Mouse (Mus musculus): ENCODE results near the gene 9930111J21Rik1. TPM values are rescaled to one million over a fixed set of nuclear protein-coding genes. Genes with fewer than 3 reads are reported as not detected.
"Not testable (repeated sequence)": the region's sequence is repeated elsewhere in the genome, so short reads cannot be mapped to it uniquely, and the experiment has no call there.

9930111J21Rik1 gene
- polyA plus RNA-seq, 1 experiment from 2014 or later: 0.48 TPM

- no peak for ATAC-seq (ENCODE audit: insufficient number of reproducible peaks, insufficient read depth, low FRiP score, low TSS enrichment, low read depth)
- WGBS: 56% methylated on average over 1 of the region's 1 CpGs
- H3K4me1 ChIP-seq: no peaks in the 10 kb centered on the region
- no peaks in the 10 kb centered on the region for H3K9me3 ChIP-seq
- H3K27me3 ChIP-seq: no peaks in the 10 kb centered on the region
- H3K27ac ChIP-seq: no peak overlapping the region
- no peak overlapping the region for H3K9ac ChIP-seq
- no peak overlapping the region for H3K4me3 ChIP-seq
- H3K4me2 ChIP-seq: no peak overlapping the region
- H3K36me3 ChIP-seq: no peaks in the 10 kb centered on the region
Measured at GRCm38 (mm10) chr11:48908459-48908858, 70.7 kb downstream of the 9930111J21Rik1 start.

- Histone ChIP-seq H3K9me3 (no peaks in the 10 kb centered on the region), H3K4me3 (no peak within 1 kb of the TSS), H3K27ac (no peak within 1 kb of the TSS), H3K9ac (no peak within 1 kb of the TSS), H3K27me3 (no peaks in the 10 kb centered on the region), H3K4me2 (no peak within 1 kb of the TSS), H3K36me3 (no peaks in the 10 kb centered on the region), H3K4me1 (no peaks in the 10 kb centered on the region)
- no peak for ATAC-seq (ENCODE audit: insufficient number of reproducible peaks, insufficient read depth, low FRiP score, low TSS enrichment, low read depth)
- WGBS: 62% methylated on average over 2 of the region's 2 CpGs
Measured at GRCm38 (mm10) chr11:48902021-48902420, 77.2 kb downstream of the 9930111J21Rik1 start, which contains the start of gene Gm5431. TSS of gene Gm5431 (minus strand) at chr11:48902214.

- not testable (repeated sequence) for H3K27me3 ChIP-seq; H3K4me2 ChIP-seq; H3K27ac ChIP-seq; H3K36me3 ChIP-seq; H3K9ac ChIP-seq; H3K9me3 ChIP-seq; H3K4me1 ChIP-seq; ATAC-seq (ENCODE audit: insufficient number of reproducible peaks, insufficient read depth, low FRiP score, low TSS enrichment, low read depth); H3K4me3 ChIP-seq
- 82% methylated on average over 1 of the region's 1 CpGs for WGBS
Measured at GRCm38 (mm10) chr11:48901567-48901930, 77.6 kb downstream of the 9930111J21Rik1 start.

GRCm38 (mm10) chr11:48900654-48901566, 78.3 kb downstream of the 9930111J21Rik1 start:
- H3K4me3 ChIP-seq; ATAC-seq (ENCODE audit: insufficient number of reproducible peaks, insufficient read depth, low FRiP score, low TSS enrichment, low read depth); H3K4me1 ChIP-seq; H3K9ac ChIP-seq; H3K9me3 ChIP-seq; H3K36me3 ChIP-seq; H3K4me2 ChIP-seq; H3K27ac ChIP-seq; H3K27me3 ChIP-seq: not testable (repeated sequence)
- WGBS: 74% methylated on average over 6 of the region's 6 CpGs

GRCm38 (mm10) chr11:48898812-48899431, 80.3 kb downstream of the 9930111J21Rik1 start:
- Histone ChIP-seq H3K4me3 (no peak overlapping the region), H3K27me3 (no peaks in the 10 kb centered on the region), H3K9me3 (no peaks in the 10 kb centered on the region), H3K9ac (no peak overlapping the region), H3K36me3 (no peaks in the 10 kb centered on the region), H3K27ac (no peak overlapping the region), H3K4me1 (no peaks in the 10 kb centered on the region), H3K4me2 (no peak overlapping the region)
- ATAC-seq (ENCODE audit: insufficient number of reproducible peaks, insufficient read depth, low FRiP score, low TSS enrichment, low read depth): no peak
- WGBS: 69% methylated on average over 2 of the region's 2 CpGs

Other genes with a start within 250 kb of the 9930111J21Rik1 start
- gene Rack1, start 179.1 kb downstream of the 9930111J21Rik1 start, polyA plus RNA-seq (2015; fragmentation: Nextera tagmentation; extraction: Ambion mirVana): 729 and 806 TPM in 2 replicates
- 8.3 and 8.7 TPM in 2 replicates for gene Trim41, start 162.0 kb downstream of the 9930111J21Rik1 start, polyA plus RNA-seq (2015; fragmentation: Nextera tagmentation; extraction: Ambion mirVana)
- gene Trim7, start 153.3 kb downstream of the 9930111J21Rik1 start, polyA plus RNA-seq (2015; fragmentation: Nextera tagmentation; extraction: Ambion mirVana): 1.0 and 1.1 TPM in 2 replicates
- gene Gm12184, start 152.7 kb downstream of the 9930111J21Rik1 start, polyA plus RNA-seq (2015; fragmentation: Nextera tagmentation; extraction: Ambion mirVana): 3.4 and 3.6 TPM in 2 replicates
- gene Irgm1, start 107.7 kb downstream of the 9930111J21Rik1 start, polyA plus RNA-seq (2015; fragmentation: Nextera tagmentation; extraction: Ambion mirVana): 3.9 and 4.3 TPM in 2 replicates
- 0.23 and 0.28 TPM in 2 replicates for gene Gm5431, start 77.2 kb downstream of the 9930111J21Rik1 start, polyA plus RNA-seq (2015; fragmentation: Nextera tagmentation; extraction: Ambion mirVana)
- 2.1 and 9.1 TPM in 2 replicates for gene Psme2b, start 33.2 kb downstream of the 9930111J21Rik1 start, polyA plus RNA-seq (2015; fragmentation: Nextera tagmentation; extraction: Ambion mirVana)
- gene Olfr56, start 509 bp downstream of the 9930111J21Rik1 start, polyA plus RNA-seq (2015; fragmentation: Nextera tagmentation; extraction: Ambion mirVana): not detected in 2 replicates
- 0.07 TPM in 1 of 2 replicates, not detected in the other for gene Gm12185, start 12.8 kb upstream of the 9930111J21Rik1 start, polyA plus RNA-seq (2015; fragmentation: Nextera tagmentation; extraction: Ambion mirVana)
- gene Tgtp1, start 14.8 kb upstream of the 9930111J21Rik1 start, polyA plus RNA-seq (2015; fragmentation: Nextera tagmentation; extraction: Ambion mirVana): not detected in 2 replicates
- gene 9930111J21Rik2, start 71.8 kb upstream of the 9930111J21Rik1 start, polyA plus RNA-seq (2015; fragmentation: Nextera tagmentation; extraction: Ambion mirVana): 0.20 and 0.61 TPM in 2 replicates
- gene Tgtp2, start 84.8 kb upstream of the 9930111J21Rik1 start, polyA plus RNA-seq (2015; fragmentation: Nextera tagmentation; extraction: Ambion mirVana): 0.11 and 0.30 TPM in 2 replicates
- gene Ifi47, start 97.2 kb upstream of the 9930111J21Rik1 start, polyA plus RNA-seq (2015; fragmentation: Nextera tagmentation; extraction: Ambion mirVana): 0.72 and 1.8 TPM in 2 replicates
- gene Olfr1396, start 135.5 kb upstream of the 9930111J21Rik1 start, polyA plus RNA-seq (2015; fragmentation: Nextera tagmentation; extraction: Ambion mirVana): 0.07 TPM in 1 of 2 replicates, not detected in the other
- gene Olfr1395, start 162.9 kb upstream of the 9930111J21Rik1 start, polyA plus RNA-seq (2015; fragmentation: Nextera tagmentation; extraction: Ambion mirVana): 0.08 TPM in 1 of 2 replicates, not detected in the other
- not detected in 2 replicates for gene Olfr1394, start 175.0 kb upstream of the 9930111J21Rik1 start, polyA plus RNA-seq (2015; fragmentation: Nextera tagmentation; extraction: Ambion mirVana)
- gene Btnl9, start 207.8 kb upstream of the 9930111J21Rik1 start, polyA plus RNA-seq (2015; fragmentation: Nextera tagmentation; extraction: Ambion mirVana): 0.51 and 0.81 TPM in 2 replicates
- gene Zfp62, start 223.9 kb upstream of the 9930111J21Rik1 start, polyA plus RNA-seq (2015; fragmentation: Nextera tagmentation; extraction: Ambion mirVana): 41.7 and 46.5 TPM in 2 replicates

Measured in embryonic facial prominence, embryonic 13.5 days (tissue).